Mouse (Mus musculus): ENCODE results near the gene Knop1. TPM values are rescaled to one million over a fixed set of nuclear protein-coding genes. Genes with fewer than 3 reads are reported as not detected.
A peak's percentile ranks its signal among the peaks of the same experiment; 100 is the strongest.

Gene Knop1
- 0.97 and 13.4 TPM in 2 replicates for polyA plus RNA-seq (2012; ENCODE audit: insufficient read depth, low replicate concordance)

DNA sequence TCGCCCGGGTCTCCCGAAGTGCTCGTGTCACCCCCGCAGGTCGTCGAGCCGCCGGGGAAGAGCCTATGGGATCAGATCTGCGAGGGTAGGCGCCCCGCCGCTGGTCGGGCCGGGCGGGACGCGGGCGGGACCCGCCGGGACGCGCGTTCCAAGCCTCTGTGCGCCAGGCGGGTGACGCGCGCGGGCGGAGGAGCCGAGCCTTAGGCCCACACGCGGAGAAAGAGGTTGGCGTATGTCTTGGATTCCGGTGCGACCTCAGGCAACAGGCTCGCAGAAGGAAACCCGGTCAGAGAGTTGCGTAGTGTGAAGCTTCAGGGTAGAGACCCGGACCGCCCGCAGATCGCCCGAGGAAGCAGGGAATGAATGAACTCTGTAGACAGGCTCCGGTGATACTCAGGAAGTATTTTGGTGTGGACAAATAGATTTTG, at the start of gene Knop1:
Gene Knop1, minus strand, starts transcription at position 378 of the 428 bp plus-strand sequence.
- peak within 1 kb of the TSS; percentile 99 for H3K4me3 ChIP-seq (replicated peaks)
- TF ChIP-seq GATA1 (IDR thresholded peaks at IDR 0.05; ENCODE audit: borderline replicate concordance, low read length) (no peak), FLI1 (IDR thresholded peaks at IDR 0.05; ENCODE audit: low read length) (no peak)
- H3K27me3 ChIP-seq (replicated peaks): no peaks in the 10 kb centered on the region
- peaks cover 51% of the 10 kb centered on the region for H3K4me1 ChIP-seq
- H3K9me3 ChIP-seq: no peaks in the 10 kb centered on the region
- H3K36me3 ChIP-seq (replicated peaks; ENCODE audit: low read length): peaks cover 32% of the 10 kb centered on the region

DNA sequence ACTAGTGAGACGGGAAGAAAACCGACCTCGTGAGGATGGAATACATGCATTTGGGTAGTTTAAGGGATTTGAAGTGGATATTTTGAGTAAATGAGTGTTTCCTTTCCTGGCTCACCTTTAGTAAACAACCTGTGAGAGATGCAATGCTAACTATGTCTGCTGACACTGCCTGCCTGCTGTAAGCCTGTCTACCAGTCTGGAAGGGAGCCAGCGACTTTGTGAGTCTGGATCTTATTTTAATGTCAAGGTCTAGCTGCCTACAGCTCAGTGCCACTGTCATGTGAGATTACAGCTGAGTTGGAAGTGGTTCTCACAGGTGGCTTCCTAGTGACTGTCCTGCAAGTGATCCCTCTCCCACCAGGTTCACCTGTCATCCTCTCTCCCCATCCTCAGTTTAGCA, 48.5 kb upstream of the Knop1 start:
- Histone ChIP-seq H3K27me3 (replicated peaks) (peaks cover 17% of the 10 kb centered on the region), H3K4me3 (replicated peaks) (no peak overlapping the region), H3K4me1 (no peaks in the 10 kb centered on the region), H3K9me3 (no peaks in the 10 kb centered on the region), H3K36me3 (replicated peaks; ENCODE audit: low read length) (no peaks in the 10 kb centered on the region)
- TF ChIP-seq GATA1 (IDR thresholded peaks at IDR 0.05; ENCODE audit: borderline replicate concordance, low read length) (no peak), FLI1 (IDR thresholded peaks at IDR 0.05; ENCODE audit: low read length) (no peak)

DNA sequence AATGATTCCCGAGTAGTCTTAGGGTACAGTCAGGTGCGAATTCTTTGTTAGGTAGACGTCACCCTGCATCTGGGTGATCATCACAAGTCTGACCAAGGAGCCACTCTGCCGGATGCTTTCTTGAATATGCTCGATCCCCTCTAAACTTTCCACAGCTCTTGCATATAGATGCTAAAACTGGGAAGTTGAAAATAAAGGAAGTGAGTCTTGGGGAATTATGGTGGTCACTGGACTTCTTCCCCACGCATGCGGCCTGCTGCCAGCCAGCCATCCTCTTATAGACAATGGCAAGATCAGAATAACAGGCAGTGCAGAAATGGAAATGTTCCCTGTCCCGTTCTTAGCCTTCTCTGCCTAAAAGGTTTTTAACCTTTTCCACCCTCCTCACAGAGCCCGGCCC, 47.8 kb upstream of the Knop1 start:
- peaks cover 16% of the 10 kb centered on the region for H3K27me3 ChIP-seq (replicated peaks)
- no peak for TF ChIP-seq FLI1 (IDR thresholded peaks at IDR 0.05; ENCODE audit: low read length)
- TF ChIP-seq GATA1 (IDR thresholded peaks at IDR 0.05; ENCODE audit: borderline replicate concordance, low read length): no peak
- H3K9me3 ChIP-seq: no peaks in the 10 kb centered on the region
- H3K36me3 ChIP-seq (replicated peaks; ENCODE audit: low read length): no peaks in the 10 kb centered on the region
- no peaks in the 10 kb centered on the region for H3K4me1 ChIP-seq
- no peak overlapping the region for H3K4me3 ChIP-seq (replicated peaks)

GRCm38 (mm10) chr7:118902944-118903343, 46.9 kb upstream of the Knop1 start:
- TF ChIP-seq GATA1 (IDR thresholded peaks at IDR 0.05; ENCODE audit: borderline replicate concordance, low read length): no peak
- Histone ChIP-seq H3K27me3 (replicated peaks) (peaks cover 18% of the 10 kb centered on the region), H3K4me3 (replicated peaks) (no peak overlapping the region), H3K4me1 (no peaks in the 10 kb centered on the region), H3K36me3 (replicated peaks; ENCODE audit: low read length) (no peaks in the 10 kb centered on the region), H3K9me3 (no peaks in the 10 kb centered on the region)

DNA sequence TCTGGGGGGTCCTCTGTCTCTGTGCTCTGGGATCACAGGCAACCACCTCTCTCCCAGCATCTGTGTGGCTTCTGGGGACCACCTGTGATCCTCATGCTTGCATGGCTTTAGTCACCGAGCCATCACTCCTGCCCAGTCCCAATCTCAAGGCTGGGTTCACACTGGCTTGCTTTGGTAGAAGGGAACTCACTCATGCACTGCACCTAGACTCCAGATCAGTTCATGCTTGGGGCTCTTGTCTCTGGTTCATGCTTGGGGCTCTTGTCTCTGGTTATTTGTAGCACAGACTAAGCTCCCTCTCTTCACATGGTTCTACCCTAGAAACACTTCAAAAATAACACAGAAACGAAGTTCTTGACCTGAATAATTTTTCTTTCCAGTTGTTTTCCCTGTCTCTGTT, 44.0 kb upstream of the Knop1 start:
- Histone ChIP-seq H3K9me3 (no peaks in the 10 kb centered on the region), H3K4me3 (replicated peaks) (no peak overlapping the region), H3K36me3 (replicated peaks; ENCODE audit: low read length) (no peaks in the 10 kb centered on the region), H3K27me3 (replicated peaks) (peaks cover 16% of the 10 kb centered on the region), H3K4me1 (peaks cover 9% of the 10 kb centered on the region)
- TF ChIP-seq FLI1 (IDR thresholded peaks at IDR 0.05; ENCODE audit: low read length) (no peak), GATA1 (IDR thresholded peaks at IDR 0.05; ENCODE audit: borderline replicate concordance, low read length) (no peak)

- Histone ChIP-seq H3K36me3 (replicated peaks; ENCODE audit: low read length) (no peaks in the 10 kb centered on the region), H3K4me3 (replicated peaks) (no peak overlapping the region), H3K4me1 (peaks cover 10% of the 10 kb centered on the region), H3K9me3 (no peaks in the 10 kb centered on the region), H3K27me3 (replicated peaks) (peaks cover 12% of the 10 kb centered on the region)
- TF ChIP-seq FLI1 (IDR thresholded peaks at IDR 0.05; ENCODE audit: low read length) (no peak), GATA1 (IDR thresholded peaks at IDR 0.05; ENCODE audit: borderline replicate concordance, low read length) (no peak)
These were observed 42.0 kb upstream of the Knop1 start for GRCm38 (mm10) chr7:118898063-118898462.

GRCm38 (mm10) chr7:118895469-118896450, 39.7 kb upstream of the Knop1 start:
- TF ChIP-seq FLI1 (IDR thresholded peaks at IDR 0.05; ENCODE audit: low read length): no peak
- TF ChIP-seq GATA1 (IDR thresholded peaks at IDR 0.05; ENCODE audit: borderline replicate concordance, low read length): no peak
- H3K9me3 ChIP-seq: no peaks in the 10 kb centered on the region
- H3K4me3 ChIP-seq (replicated peaks): no peak overlapping the region
- peaks cover 10% of the 10 kb centered on the region for H3K4me1 ChIP-seq
- H3K36me3 ChIP-seq (replicated peaks; ENCODE audit: low read length): no peaks in the 10 kb centered on the region
- H3K27me3 ChIP-seq (replicated peaks): peaks cover 11% of the 10 kb centered on the region

- 0 out of 2 replicates have a peak, but pooled peaks cover 3% of the 10 kb centered on the region for H3K4me1 ChIP-seq
- peaks cover 9% of the 10 kb centered on the region for H3K27me3 ChIP-seq (replicated peaks)
- no peaks in the 10 kb centered on the region; the same call in 1 of the 2 replicates for H3K9me3 ChIP-seq
- no peak overlapping the region for H3K4me3 ChIP-seq (replicated peaks)
- H3K36me3 ChIP-seq (replicated peaks; ENCODE audit: low read length): no peaks in the 10 kb centered on the region
- no peak for TF ChIP-seq GATA1 (IDR thresholded peaks at IDR 0.05; ENCODE audit: borderline replicate concordance, low read length)
- no peak for TF ChIP-seq FLI1 (IDR thresholded peaks at IDR 0.05; ENCODE audit: low read length)
These were observed 33.1 kb upstream of the Knop1 start for GRCm38 (mm10) chr7:118889046-118889680.

GRCm38 (mm10) chr7:118887303-118888055, 31.4 kb upstream of the Knop1 start:
- H3K4me3 ChIP-seq (replicated peaks): no peak overlapping the region
- no peaks in the 10 kb centered on the region for H3K36me3 ChIP-seq (replicated peaks; ENCODE audit: low read length)
- peaks cover 13% of the 10 kb centered on the region for H3K27me3 ChIP-seq (replicated peaks)
- TF ChIP-seq FLI1 (IDR thresholded peaks at IDR 0.05; ENCODE audit: low read length): no peak
- no peaks in the 10 kb centered on the region; the same call in 1 of the 2 replicates for H3K9me3 ChIP-seq
- H3K4me1 ChIP-seq: 0 out of 2 replicates have a peak, but pooled peaks cover 3% of the 10 kb centered on the region

Measured in megakaryocyte, embryonic 14.5 days (primary cell).